Mouse (Mus musculus) gastrocnemius, adult 18-20 months (tissue): ENCODE data around the gene Glipr2. TPM values are rescaled to one million over a fixed set of nuclear protein-coding genes. Genes with fewer than 3 reads are reported as not detected.

Source experiments
- DNase-seq: peaks from one replicate; pipeline ENCODE4 v3.0.0; 2021; ENCODE audit warnings: low spot score
- total RNA-seq, 2 experiments: library from RNA; stranded (reverse); gene quantifications; 2 replicates each; pipeline ENCODE4 v1.2.3; 2021

Glipr2 gene
- total RNA-seq, 2 experiments from 2014 or later: 1.8 to 2.5 TPM

GRCm38 (mm10) chr4:44004623-44005409 is 47.6 kb downstream of the Glipr2 start:
- no peak for DNase-seq

GRCm38 (mm10) chr4:44010176-44010575 is 53.0 kb downstream of the Glipr2 start:
- no peak for DNase-seq

GRCm38 (mm10) chr4:44010893-44011292 is 53.7 kb downstream of the Glipr2 start:
- no peak for DNase-seq

- no peak for DNase-seq
Measured at GRCm38 (mm10) chr4:44011799-44012198, 54.6 kb downstream of the Glipr2 start.

GRCm38 (mm10) chr4:44012376-44013367 is 55.5 kb downstream of the Glipr2 start:
- DNase-seq: peak; percentile 95

GRCm38 (mm10) chr4:44013391-44014070 is 56.3 kb downstream of the Glipr2 start:
- DNase-seq: no peak

- DNase-seq: no peak
Measured at GRCm38 (mm10) chr4:44016071-44016470, 58.9 kb downstream of the Glipr2 start.

- DNase-seq: no peak
Measured at GRCm38 (mm10) chr4:44016791-44017190, 59.6 kb downstream of the Glipr2 start.

GRCm38 (mm10) chr4:44022323-44022722 is 65.1 kb downstream of the Glipr2 start:
- no peak for DNase-seq

- DNase-seq: no peak
Measured at GRCm38 (mm10) chr4:44022766-44023165, 65.6 kb downstream of the Glipr2 start.

- no peak for DNase-seq
Measured at GRCm38 (mm10) chr4:44023681-44024080, 66.5 kb downstream of the Glipr2 start.

- DNase-seq: no peak
Measured at GRCm38 (mm10) chr4:44024241-44024640, 67.0 kb downstream of the Glipr2 start.

- no peak for DNase-seq
Measured at GRCm38 (mm10) chr4:44025570-44025969, 68.4 kb downstream of the Glipr2 start.

Other genes with a start within 250 kb of the Glipr2 start
- not detected for gene Olfr71, start 247.1 kb upstream of the Glipr2 start, total RNA-seq
- 1 to 10 TPM; 1.7 to 2.5 TPM for gene Hrct1, start 230.2 kb upstream of the Glipr2 start, total RNA-seq
- gene Spaar, start 227.4 kb upstream of the Glipr2 start, total RNA-seq: 1 to 10 TPM; 1.1 to 1.3 TPM
- not detected for gene Olfr159, start 186.4 kb upstream of the Glipr2 start, total RNA-seq
- gene Olfr156, start 133.5 kb upstream of the Glipr2 start, total RNA-seq: not detected
- gene Olfr157, start 117.2 kb upstream of the Glipr2 start, total RNA-seq: not detected
- not detected for gene Olfr155, start 105.8 kb upstream of the Glipr2 start, total RNA-seq
- 1 to 10 TPM; 2.0 to 2.3 TPM for gene Reck, start 81.9 kb upstream of the Glipr2 start, total RNA-seq
- not detected for gene Ccin, start 26.1 kb downstream of the Glipr2 start, total RNA-seq
- gene Clta, start 47.1 kb downstream of the Glipr2 start, total RNA-seq: 10 to 100 TPM; 48.4 to 58.3 TPM
- gene Gne, start 126.8 kb downstream of the Glipr2 start, total RNA-seq: 10 to 100 TPM in 1 of 2 experiments, 1 to 10 TPM in 1; 9.5 to 12.4 TPM